Mouse (Mus musculus): ENCODE measurements at regions not wholly inside any gene's neighbourhood (a gene's known extent, or its start where the extent isn't known, plus 50 kb on each side); places are given as distances from the start of the nearest gene placed in this dataset.

- no peak for DNase-seq
- intact Hi-C loops (cut with DNase I), result no loop called here
Observed at GRCm38 (mm10) chr3:150415277-150415676, 1022.4 kb upstream of the Adgrl4 start.

GRCm38 (mm10) chr3:150416447-150416846, 1021.2 kb upstream of the Adgrl4 start:
- DNase-seq, result no peak
- intact Hi-C loops (cut with DNase I), result no loop called here

- intact Hi-C loops (cut with DNase I), result no loop called here
- no peak for DNase-seq
Observed at GRCm38 (mm10) chr3:150427965-150428364, 1009.7 kb upstream of the Adgrl4 start.

- intact Hi-C loops (cut with DNase I), result no loop called here
- no peak for DNase-seq
Observed at GRCm38 (mm10) chr3:150431291-150431690, 1006.4 kb upstream of the Adgrl4 start.

- intact Hi-C loops (cut with DNase I), result no loop called here
- DNase-seq, result peak; percentile 1
Observed at GRCm38 (mm10) chr3:150435199-150435598, 1002.5 kb upstream of the Adgrl4 start.

- no peak for DNase-seq
- intact Hi-C loops (cut with DNase I), result no loop called here
Observed at GRCm38 (mm10) chr3:150435818-150436607, 1001.7 kb upstream of the Adgrl4 start.

Measured in left cerebral cortex, postnatal 4 days (tissue).